ENCODE assay signal across 30 mouse cellular contexts in the genomic region with DNA sequence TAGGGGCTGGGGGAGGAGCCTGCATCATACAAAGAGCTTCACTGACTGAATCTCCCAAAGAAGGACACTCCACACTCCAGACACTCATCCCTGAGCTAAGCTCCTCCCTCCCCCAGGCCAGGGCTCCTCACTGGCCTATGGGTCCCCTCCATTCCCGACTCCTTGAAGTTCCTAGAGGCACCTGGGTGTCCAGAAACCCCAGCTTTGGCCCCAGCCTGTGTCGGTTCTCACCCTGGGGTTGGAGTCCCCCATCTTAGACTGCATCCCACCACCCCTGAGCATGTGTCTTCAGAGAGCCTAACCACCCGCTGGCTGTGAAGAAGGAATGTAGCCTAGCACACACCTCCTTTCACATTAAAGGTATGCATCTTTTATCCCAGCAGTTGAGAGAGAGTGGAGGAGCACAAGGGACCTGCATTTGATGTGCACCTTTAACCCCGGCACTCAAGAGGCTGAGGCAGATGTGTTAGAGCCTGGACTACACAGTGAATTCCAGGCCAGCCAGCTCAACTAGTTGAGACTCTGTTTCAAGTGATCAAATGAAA. TPM values are rescaled to one million over a fixed set of nuclear protein-coding genes. Genes with fewer than 3 reads are reported as not detected.
DNase-seq lines count a peak whose midpoint lies in the region; ATAC-seq and TF ChIP-seq lines count a peak whose summit lies in the region.
"Had no signal": no experiment of that assay in that cellular context is flagged by ENCODE, and none has a peak within 500 bp of the region (broad histone marks: within the 10 kb centered on the region; RNA-seq: fewer than 3 reads in every experiment).

No protein-coding gene starts in this region.

- H3K9me3 ChIP-seq in embryonic facial prominence, embryonic 15.5 days (replicated peaks), result no peaks in the 10 kb centered on the region
- H3K9me3 ChIP-seq in embryonic facial prominence, embryonic 10.5 days, result no peaks in the 10 kb centered on the region
- no peaks in the 10 kb centered on the region for H3K9me3 ChIP-seq in liver, embryonic 11.5 days (ENCODE audit: control insufficient read depth, low read length)
- no peaks in the 10 kb centered on the region for H3K9me3 ChIP-seq in liver, embryonic 12.5 days (replicated peaks)
- H3K9me3 ChIP-seq in midbrain, embryonic 16.5 days (replicated peaks; ENCODE audit: control insufficient read depth, low read length, poor library complexity, severe bottlenecking), result no peaks in the 10 kb centered on the region
- H3K9me3 ChIP-seq in midbrain, postnatal 0 days (ENCODE audit: low read length), result no peaks in the 10 kb centered on the region
- H3K9me3 ChIP-seq: heart, embryonic 12.5 days; heart, embryonic 15.5 days had no signal

- no peak for TF ChIP-seq CTCF in midbrain, postnatal 0 days (IDR thresholded peaks at IDR 0.05)

- no peaks in the 10 kb centered on the region for H3K27me3 ChIP-seq in embryonic facial prominence, embryonic 15.5 days
- H3K27me3 ChIP-seq in embryonic facial prominence, embryonic 10.5 days (replicated peaks; ENCODE audit: low read depth, poor library complexity, severe bottlenecking), result no peaks in the 10 kb centered on the region
- H3K27me3 ChIP-seq in liver, embryonic 11.5 days (replicated peaks; ENCODE audit: control insufficient read depth, insufficient read depth, low read length), result no peaks in the 10 kb centered on the region
- H3K27me3 ChIP-seq in liver, embryonic 12.5 days (replicated peaks), result 0 out of 2 replicates have a peak, but pooled peaks cover 4% of the 10 kb centered on the region
- no peaks in the 10 kb centered on the region for H3K27me3 ChIP-seq in midbrain, embryonic 16.5 days (ENCODE audit: control insufficient read depth, insufficient read depth, low read depth, low read length)
- H3K27me3 ChIP-seq in midbrain, postnatal 0 days (ENCODE audit: insufficient read depth, low read length), result no peaks in the 10 kb centered on the region
- H3K27me3 ChIP-seq: heart, embryonic 12.5 days; heart, embryonic 15.5 days; Patski had no signal

- no peaks in the 10 kb centered on the region for H3K4me1 ChIP-seq in embryonic facial prominence, embryonic 15.5 days
- H3K4me1 ChIP-seq in embryonic facial prominence, embryonic 10.5 days, result peaks cover 29% of the 10 kb centered on the region
- H3K4me1 ChIP-seq in liver, embryonic 11.5 days (replicated peaks; ENCODE audit: control insufficient read depth, insufficient read depth, low read length), result no peaks in the 10 kb centered on the region
- no peaks in the 10 kb centered on the region for H3K4me1 ChIP-seq in liver, embryonic 12.5 days
- no peaks in the 10 kb centered on the region for H3K4me1 ChIP-seq in midbrain, embryonic 16.5 days (ENCODE audit: control insufficient read depth, insufficient read depth, low read length)
- H3K4me1 ChIP-seq in midbrain, postnatal 0 days (ENCODE audit: insufficient read depth, low read length), result no peaks in the 10 kb centered on the region
- H3K4me1 ChIP-seq: heart, embryonic 12.5 days; heart, embryonic 15.5 days had no signal

- H3K9ac ChIP-seq in embryonic facial prominence, embryonic 15.5 days, result no peak overlapping the region
- no peak overlapping the region for H3K9ac ChIP-seq in liver, embryonic 11.5 days (ENCODE audit: low read depth, low read length)
- H3K9ac ChIP-seq in liver, embryonic 12.5 days, result no peak overlapping the region
- no peak overlapping the region for H3K9ac ChIP-seq in midbrain, embryonic 16.5 days (ENCODE audit: low read depth, low read length)
- no peak overlapping the region for H3K9ac ChIP-seq in midbrain, postnatal 0 days (replicated peaks; ENCODE audit: low read length, poor library complexity, severe bottlenecking)
- H3K9ac ChIP-seq: forebrain, postnatal 0 days; heart, embryonic 12.5 days; heart, embryonic 15.5 days; hindbrain, embryonic 14.5 days had no signal

- peak; percentile 24; the same call in 1 of the 2 replicates for ATAC-seq in embryonic facial prominence, embryonic 15.5 days (ENCODE audit: insufficient number of reproducible peaks, low FRiP score, low TSS enrichment, low read depth)
- no peak for ATAC-seq in liver, embryonic 11.5 days (replicated peaks; ENCODE audit: low FRiP score)
- no peak for ATAC-seq in liver, embryonic 12.5 days
- ATAC-seq in midbrain, embryonic 16.5 days, result peak; percentile 25; the same call in 1 of the 2 replicates
- no peak for ATAC-seq in midbrain, postnatal 0 days (ENCODE audit: low FRiP score)
- ATAC-seq: activated CD4-positive, CD25-positive, alpha-beta regulatory T cell, adult 4 months; forebrain, embryonic 14.5 days; forebrain, postnatal 0 days; hindbrain, postnatal 0 days; inflammation-experienced regulatory T-cells, adult 6 months; Patski had no signal

- no peak overlapping the region for H3K4me2 ChIP-seq in embryonic facial prominence, embryonic 15.5 days (replicated peaks)
- no peak overlapping the region for H3K4me2 ChIP-seq in liver, embryonic 11.5 days
- H3K4me2 ChIP-seq in liver, embryonic 12.5 days, result no peak overlapping the region
- no peak overlapping the region for H3K4me2 ChIP-seq in midbrain, embryonic 16.5 days (ENCODE audit: low read length)
- H3K4me2 ChIP-seq in midbrain, postnatal 0 days (ENCODE audit: low read depth, low read length, poor library complexity, severe bottlenecking), result no peak overlapping the region
- H3K4me2 ChIP-seq: heart, embryonic 12.5 days; heart, embryonic 15.5 days; hindbrain, embryonic 14.5 days had no signal

- H3K36me3 ChIP-seq in embryonic facial prominence, embryonic 15.5 days, result no peaks in the 10 kb centered on the region
- H3K36me3 ChIP-seq in embryonic facial prominence, embryonic 10.5 days (replicated peaks), result peaks cover 3% of the 10 kb centered on the region; the same call in 1 of the 2 replicates
- no peaks in the 10 kb centered on the region for H3K36me3 ChIP-seq in liver, embryonic 11.5 days (ENCODE audit: control insufficient read depth, insufficient read depth, low read length)
- H3K36me3 ChIP-seq in liver, embryonic 12.5 days, result no peaks in the 10 kb centered on the region
- no peaks in the 10 kb centered on the region for H3K36me3 ChIP-seq in midbrain, embryonic 16.5 days (ENCODE audit: control insufficient read depth, insufficient read depth, low read length)
- no peaks in the 10 kb centered on the region for H3K36me3 ChIP-seq in midbrain, postnatal 0 days (ENCODE audit: insufficient read depth, low read length)
- H3K36me3 ChIP-seq: G1E; heart, embryonic 12.5 days; heart, embryonic 15.5 days had no signal

- 84% methylated on average over 4 of the region's 4 CpGs for WGBS in embryonic facial prominence, embryonic 15.5 days
- 81% methylated on average over 4 of the region's 4 CpGs for WGBS in embryonic facial prominence, embryonic 10.5 days
- 78% methylated on average over 4 of the region's 4 CpGs for WGBS in liver, embryonic 11.5 days
- WGBS in liver, embryonic 12.5 days (ENCODE audit: insufficient replicate concordance), result 61% methylated on average over 4 of the region's 4 CpGs
- WGBS in midbrain, embryonic 16.5 days, result 92% methylated on average over 4 of the region's 4 CpGs
- 83% methylated on average over 4 of the region's 4 CpGs for WGBS in midbrain, postnatal 0 days

- H3K27ac ChIP-seq in embryonic facial prominence, embryonic 15.5 days (replicated peaks), result no peak overlapping the region
- H3K27ac ChIP-seq in embryonic facial prominence, embryonic 10.5 days (replicated peaks), result no peak overlapping the region
- no peak overlapping the region for H3K27ac ChIP-seq in liver, embryonic 11.5 days (ENCODE audit: low read depth, low read length)
- H3K27ac ChIP-seq in liver, embryonic 12.5 days, result no peak overlapping the region
- H3K27ac ChIP-seq in midbrain, embryonic 16.5 days (ENCODE audit: low read length), result no peak overlapping the region
- H3K27ac ChIP-seq in midbrain, postnatal 0 days (ENCODE audit: low read depth, low read length), result no peak overlapping the region
- H3K27ac ChIP-seq: gastrocnemius, adult 2 months; heart, adult 2 months; heart, embryonic 15.5 days; hindbrain, embryonic 14.5 days; hindbrain, postnatal 0 days had no signal

- no peak for DNase-seq in embryonic facial prominence, embryonic 10.5 days (ENCODE audit: low spot score)
- DNase-seq in liver, embryonic 11.5 days (ENCODE audit: low spot score), result peak; percentile 22
- DNase-seq in midbrain, postnatal 0 days (ENCODE audit: low spot score), result no peak
- DNase-seq in ZHBTc4 (ENCODE audit: low read depth, low spot score), result peak; percentile 76
- DNase-seq in urinary bladder, postnatal 14 days (ENCODE audit: low spot score), result no peak
- DNase-seq: adrenal gland, adult 8-10 months; adrenal gland, postnatal 25 days; cerebellum, adult 11-12 months; cerebellum, adult 8-10 months; cerebellum, postnatal 10 days; cerebellum, postnatal 36 days; embryo, embryonic 11 days; forebrain, postnatal 0 days; gastrocnemius, adult 2 months; gastrocnemius, postnatal 25 days; heart, adult 2 months; heart, postnatal 10 days; heart, postnatal 4 days had no signal

- no peak overlapping the region for H3K4me3 ChIP-seq in embryonic facial prominence, embryonic 15.5 days (replicated peaks)
- no peak overlapping the region for H3K4me3 ChIP-seq in embryonic facial prominence, embryonic 10.5 days
- H3K4me3 ChIP-seq in liver, embryonic 11.5 days (ENCODE audit: low read depth, low read length), result no peak overlapping the region
- no peak overlapping the region for H3K4me3 ChIP-seq in liver, embryonic 12.5 days
- no peak overlapping the region for H3K4me3 ChIP-seq in midbrain, embryonic 16.5 days (ENCODE audit: low read depth, low read length)
- H3K4me3 ChIP-seq in midbrain, postnatal 0 days (ENCODE audit: low read depth, low read length), result no peak overlapping the region
- H3K4me3 ChIP-seq: gastrocnemius, adult 2 months; heart, adult 2 months; heart, embryonic 12.5 days; heart, embryonic 15.5 days had no signal

RNA-seq across cellular contexts. Expression of gene Bcat1, which starts 10.6 kb away (rescaled TPM):
- 22.7 and 25.1 TPM in 2 replicates for polyA plus RNA-seq in embryonic facial prominence, embryonic 15.5 days (2015; fragmentation: Nextera tagmentation; extraction: Ambion mirVana)
- polyA plus RNA-seq in embryonic facial prominence, embryonic 10.5 days (2016; fragmentation: Nextera tagmentation; extraction: Ambion mirVana), result 126 and 141 TPM in 2 replicates
- polyA plus RNA-seq in liver, embryonic 11.5 days (2014; fragmentation: Nextera tagmentation; extraction: Ambion mirVana), result 5.0 and 6.0 TPM in 2 replicates
- polyA plus RNA-seq in liver, embryonic 12.5 days (2016; fragmentation: Nextera tagmentation; extraction: Ambion mirVana), result 0.93 and 1.5 TPM in 2 replicates
- polyA plus RNA-seq in midbrain, embryonic 16.5 days (2015; fragmentation: Nextera tagmentation; extraction: Ambion mirVana), result 104 and 106 TPM in 2 replicates
- total RNA-seq in midbrain, postnatal 0 days (2014; rRNA removed), result 94.2 and 96.8 TPM in 2 replicates
- 57.0 and 63.5 TPM in 2 replicates for polyA plus RNA-seq in midbrain, postnatal 0 days (2015; fragmentation: Nextera tagmentation; extraction: Ambion mirVana)
- polyA plus RNA-seq: G1E had no signal

RNA-seq across cellular contexts. Expression of gene Lrmp, which starts 50.1 kb away (rescaled TPM):
- 6.9 and 7.1 TPM in 2 replicates for polyA plus RNA-seq in embryonic facial prominence, embryonic 15.5 days (2015; fragmentation: Nextera tagmentation; extraction: Ambion mirVana)
- polyA plus RNA-seq in embryonic facial prominence, embryonic 10.5 days (2016; fragmentation: Nextera tagmentation; extraction: Ambion mirVana), result 1.8 and 2.2 TPM in 2 replicates
- polyA plus RNA-seq in liver, embryonic 11.5 days (2014; fragmentation: Nextera tagmentation; extraction: Ambion mirVana), result 27.1 and 28.8 TPM in 2 replicates
- 18.9 and 20.6 TPM in 2 replicates for polyA plus RNA-seq in liver, embryonic 12.5 days (2016; fragmentation: Nextera tagmentation; extraction: Ambion mirVana)
- polyA plus RNA-seq in midbrain, embryonic 16.5 days (2015; fragmentation: Nextera tagmentation; extraction: Ambion mirVana), result 0.61 and 0.75 TPM in 2 replicates
- 1.8 and 2.9 TPM in 2 replicates for total RNA-seq in midbrain, postnatal 0 days (2014; rRNA removed)
- 0.59 and 1.5 TPM in 2 replicates for polyA plus RNA-seq in midbrain, postnatal 0 days (2015; fragmentation: Nextera tagmentation; extraction: Ambion mirVana)

Comparison
In these comparisons a context has a peak if more than half of its experiments do, and no peak if none do; other contexts are left out.
1. ATAC-seq: peak in embryonic facial prominence, embryonic 15.5 days (single experiment) and midbrain, embryonic 16.5 days (single experiment); none in liver, embryonic 11.5 days (single experiment), liver, embryonic 12.5 days (single experiment) and midbrain, postnatal 0 days (single experiment).
2. DNase-seq: peak in liver, embryonic 11.5 days (single experiment) and ZHBTc4 (single experiment); none in embryonic facial prominence, embryonic 10.5 days (single experiment), midbrain, postnatal 0 days (single experiment) and urinary bladder, postnatal 14 days (single experiment).